8 mouse cellular contexts compared by ENCODE assay signal in genomic region chrX:144688142-144688206, GRCm38 (mm10). TPM values are rescaled to one million over a fixed set of nuclear protein-coding genes. Genes with fewer than 3 reads are reported as not detected.
DNase-seq lines count a peak whose midpoint lies in the region; ATAC-seq lines count a peak whose summit lies in the region.

Gene Trpc5 (minus strand): TSS chrX:144688180.

- H3K9me3 ChIP-seq in forebrain, embryonic 15.5 days = no peaks in the 10 kb centered on the region
- no peaks in the 10 kb centered on the region for H3K9me3 ChIP-seq in neural tube, embryonic 13.5 days

- no peak for ATAC-seq in forebrain, embryonic 15.5 days (replicated peaks)
- ATAC-seq in neural tube, embryonic 13.5 days (ENCODE audit: low read depth) = no peak; the same call in 1 of the 2 replicates
- ATAC-seq in CD4-positive, CD25-positive, alpha-beta regulatory T cell, adult 4 months = no peak

- no peaks in the 10 kb centered on the region; the same call in 1 of the 2 replicates for H3K27me3 ChIP-seq in forebrain, embryonic 15.5 days
- peaks cover 45% of the 10 kb centered on the region for H3K27me3 ChIP-seq in neural tube, embryonic 13.5 days

- no peaks in the 10 kb centered on the region for H3K36me3 ChIP-seq in forebrain, embryonic 15.5 days
- no peaks in the 10 kb centered on the region for H3K36me3 ChIP-seq in neural tube, embryonic 13.5 days

- 0% methylated on average over 1 of the region's 1 CpGs for WGBS in forebrain, embryonic 15.5 days
- 11% methylated on average over 1 of the region's 1 CpGs for WGBS in neural tube, embryonic 13.5 days

- no peak within 1 kb of the TSS for H3K27ac ChIP-seq in forebrain, embryonic 15.5 days (replicated peaks)
- H3K27ac ChIP-seq in neural tube, embryonic 13.5 days (replicated peaks) = no peak within 1 kb of the TSS

- peak within 1 kb of the TSS; percentile 47 for H3K9ac ChIP-seq in forebrain, embryonic 15.5 days (replicated peaks)
- H3K9ac ChIP-seq in neural tube, embryonic 13.5 days = peak within 1 kb of the TSS; percentile 62

- peak within 1 kb of the TSS; percentile 47 for H3K4me3 ChIP-seq in forebrain, embryonic 15.5 days
- H3K4me3 ChIP-seq in neural tube, embryonic 13.5 days = peak within 1 kb of the TSS; percentile 48

- no peak for DNase-seq in left cerebral cortex, adult 18-20 months (ENCODE audit: low spot score in 2 of 2)
- no peak for DNase-seq in left cerebral cortex, adult 11 months (ENCODE audit: low spot score)
- peak in 1 of 2 experiments; percentile 17 for DNase-seq in left cerebral cortex, postnatal 36 days (ENCODE audit: low spot score in 2 of 2)
- DNase-seq in B cell, adult 2 months = no peak
- DNase-seq in gastrocnemius, postnatal 36 days = no peak

- H3K4me1 ChIP-seq in forebrain, embryonic 15.5 days = no peaks in the 10 kb centered on the region
- peaks cover 7% of the 10 kb centered on the region for H3K4me1 ChIP-seq in neural tube, embryonic 13.5 days (replicated peaks)

- intact Hi-C loops in left cerebral cortex, postnatal 36 days (cut with DNase I) = no loop called here
- intact Hi-C loops in gastrocnemius, postnatal 36 days (cut with DNase I) = no loop called here

- peak within 1 kb of the TSS; percentile 74 for H3K4me2 ChIP-seq in forebrain, embryonic 15.5 days (replicated peaks)
- peak within 1 kb of the TSS; percentile 68 for H3K4me2 ChIP-seq in neural tube, embryonic 13.5 days

RNA-seq across cellular contexts. Expression of gene Trpc5, which starts in this region (rescaled TPM):
- total RNA-seq in left cerebral cortex, adult 18-20 months (2021) = 10 to 100 TPM; 14.5 to 15.6 TPM
- polyA plus RNA-seq in forebrain, embryonic 15.5 days (2015; fragmentation: Nextera tagmentation; extraction: Ambion mirVana) = 0.91 and 1.0 TPM in 2 replicates
- total RNA-seq in left cerebral cortex, postnatal 36 days (2021) = 10 to 100 TPM; 15.8 to 16.9 TPM
- 1.6 and 1.9 TPM in 2 replicates for polyA plus RNA-seq in neural tube, embryonic 13.5 days (2015; fragmentation: Nextera tagmentation; extraction: Ambion mirVana)
- not detected for polyA plus RNA-seq in CD4-positive, CD25-positive, alpha-beta regulatory T cell, adult 4 months (2017; shearing (Covaris generic))
- total RNA-seq in gastrocnemius, postnatal 36 days (2021) = not detected

Comparison
In these comparisons a context has a peak if more than half of its experiments do, and no peak if none do; other contexts are left out.
1. RNA of gene Trpc5 (total RNA-seq): 15.8 to 16.9 TPM in left cerebral cortex, postnatal 36 days and 14.5 to 15.6 TPM in left cerebral cortex, adult 18-20 months; not detected in gastrocnemius, postnatal 36 days; every median in the first group is over 10 times any median in the second.